Mouse (Mus musculus): ENCODE measurements around the gene Eid3.

The Eid3 gene

GRCm38 (mm10) chr10:82863106-82863680 lies 3.2 kb upstream of the Eid3 start:
- DNase-seq = no peak

GRCm38 (mm10) chr10:82863827-82864226 lies 2.6 kb upstream of the Eid3 start:
- DNase-seq = no peak

- no peak for DNase-seq
Measured at GRCm38 (mm10) chr10:82866832-82867231, 406 bp downstream of the Eid3 start.

GRCm38 (mm10) chr10:82868418-82869086 lies 2.1 kb downstream of the Eid3 start:
- no peak for DNase-seq

- DNase-seq = no peak
Measured at GRCm38 (mm10) chr10:82875446-82875845, 9.0 kb downstream of the Eid3 start.

- DNase-seq = peak in 1 of 2 experiments; percentile 43
Measured at GRCm38 (mm10) chr10:82876076-82876796, 9.8 kb downstream of the Eid3 start.

GRCm38 (mm10) chr10:82887354-82887753 lies 20.9 kb downstream of the Eid3 start:
- no peak for DNase-seq

GRCm38 (mm10) chr10:82888576-82888975 lies 22.1 kb downstream of the Eid3 start:
- no peak for DNase-seq

- peak; percentile 65 to 83 for DNase-seq
Measured at GRCm38 (mm10) chr10:82889447-82889973, 23.1 kb downstream of the Eid3 start.

- no peak for DNase-seq
Measured at GRCm38 (mm10) chr10:82890936-82891335, 24.5 kb downstream of the Eid3 start.

- no peak for DNase-seq
Measured at GRCm38 (mm10) chr10:82891427-82891826, 25.0 kb downstream of the Eid3 start.

GRCm38 (mm10) chr10:82892442-82893055 lies 26.1 kb downstream of the Eid3 start:
- no peak for DNase-seq

- no peak for DNase-seq
Measured at GRCm38 (mm10) chr10:82893872-82894650, 27.6 kb downstream of the Eid3 start.

- no peak for DNase-seq
Measured at GRCm38 (mm10) chr10:82897936-82898335, 31.5 kb downstream of the Eid3 start.

GRCm38 (mm10) chr10:82898893-82899292 lies 32.5 kb downstream of the Eid3 start:
- DNase-seq = no peak

- peak; percentile 49 to 63 for DNase-seq
Measured at GRCm38 (mm10) chr10:82899810-82900421, 33.5 kb downstream of the Eid3 start.

- DNase-seq = peak; percentile 58 to 71
Measured at GRCm38 (mm10) chr10:82900546-82900945, 34.1 kb downstream of the Eid3 start.

- peak; percentile 85 to 90 for DNase-seq
Measured at GRCm38 (mm10) chr10:82901436-82901835, 35.0 kb downstream of the Eid3 start.

- no peak for DNase-seq
Measured at GRCm38 (mm10) chr10:82908526-82908925, 42.1 kb downstream of the Eid3 start.

- DNase-seq = peak in 1 of 2 experiments; percentile 68
Measured at GRCm38 (mm10) chr10:82909382-82909781, 43.0 kb downstream of the Eid3 start.

GRCm38 (mm10) chr10:82910198-82910597 lies 43.8 kb downstream of the Eid3 start:
- DNase-seq = no peak

GRCm38 (mm10) chr10:82913238-82913637 lies 46.8 kb downstream of the Eid3 start:
- no peak for DNase-seq

Data from lung, postnatal 4 days (tissue).